Mouse (Mus musculus): ENCODE measurements around the gene Vmn1r123.
"Not testable (repeated sequence)": the region's sequence is repeated elsewhere in the genome, so short reads cannot be mapped to it uniquely, and the experiment has no call there.

The Vmn1r123 gene

GRCm38 (mm10) chr7:21161885-21162284 lies at the start of gene Vmn1r123:
Vmn1r123 (plus strand) TSS chr7:21162185.
- DNase-seq, result not testable (repeated sequence)

- DNase-seq, result not testable (repeated sequence)
These were observed 28.0 kb upstream of the Vmn1r123 start, which contains the start of gene Vmn1r122 for GRCm38 (mm10) chr7:21134028-21134427. Vmn1r122 (minus strand) TSS chr7:21134128.

- not testable (repeated sequence) for DNase-seq
These were observed 28.3 kb downstream of the Vmn1r123 start, which contains the start of gene Gm5157 for GRCm38 (mm10) chr7:21190323-21190722. Gm5157 (minus strand) TSS chr7:21190423.

Measured in kidney, adult 18-20 months (tissue).